Mouse (Mus musculus) lung, embryonic 15.5 days (tissue): ENCODE measurements around the gene Mill2. TPM values are rescaled to one million over a fixed set of nuclear protein-coding genes. Genes with fewer than 3 reads are reported as not detected.
"Not testable (repeated sequence)": the region's sequence is repeated elsewhere in the genome, so short reads cannot be mapped to it uniquely, and the experiment has no call there.

ENCODE experiments used
- ATAC-seq: fragments of 200-750 bp; cut with Nextera tagmentation; 2 replicates; pipeline ENCODE4 v1.8.0; 2017; ENCODE audit warnings: moderate number of reproducible peaks, borderline replicate concordance; ENCODE audit not compliant: low FRiP score, low TSS enrichment; ENCODE audit errors: extremely low read depth
- H3K27ac ChIP-seq: fragments of 300-500 bp; sonication (generic); 2 replicates; pipeline ENCODE4 v1.5.1; 2015; ENCODE audit warnings: moderate library complexity, mild to moderate bottlenecking, inconsistent platforms
- H3K27me3 ChIP-seq: fragments of 300-500 bp; sonication (generic); 2 replicates; pipeline ENCODE4 v1.6.1; 2015; ENCODE audit warnings: inconsistent platforms
- H3K36me3 ChIP-seq: fragments of 300-500 bp; sonication (generic); 2 replicates; pipeline ENCODE4 v1.6.1; 2015; ENCODE audit warnings: inconsistent platforms
- H3K4me1 ChIP-seq: fragments of 300-500 bp; sonication (generic); 2 replicates; pipeline ENCODE4 v1.6.1; 2015; ENCODE audit warnings: inconsistent platforms
- H3K4me2 ChIP-seq: fragments of 300-500 bp; sonication (generic); 2 replicates; pipeline ENCODE4 v1.6.1; 2015; ENCODE audit warnings: inconsistent platforms, mild to moderate bottlenecking, moderate library complexity
- H3K4me3 ChIP-seq: fragments of 300-500 bp; sonication (generic); 2 replicates; pipeline ENCODE4 v1.5.1; 2015; ENCODE audit warnings: mild to moderate bottlenecking, inconsistent platforms
- H3K9ac ChIP-seq: fragments of 300-500 bp; sonication (generic); 2 replicates; pipeline ENCODE4 v1.6.1; 2015; ENCODE audit warnings: inconsistent platforms
- H3K9me3 ChIP-seq: fragments of 300-500 bp; sonication (generic); 2 replicates; pipeline ENCODE4 v1.6.1; 2016; ENCODE audit warnings: inconsistent platforms
- WGBS: fragments of 180-500 bp; shearing (Covaris S2); methylation state at CpG from one replicate; pipeline ENCODE4 v1.1.7; 2015; 5-methylcytosine and 5-hydroxymethylcytosine counted together
- polyA plus RNA-seq: library from polyadenylated mRNA; unstranded; fragments of >200 nt; fragmentation: Nextera tagmentation; extraction: Ambion mirVana; gene quantifications from 2 replicates; pipeline ENCODE4 v1.2.1, GENCODE M21; 2015

Gene Mill2
- polyA plus RNA-seq, 1 experiment from 2014 or later: 1.7 TPM

- ATAC-seq: no peak
- H3K9me3 ChIP-seq: no peaks in the 10 kb centered on the region
- WGBS: 85% methylated on average over 1 of the region's 1 CpGs
Measured at GRCm38 (mm10) chr7:18841174-18841567, 1.4 kb downstream of the Mill2 start.

GRCm38 (mm10) chr7:18844811-18845210 is 5.0 kb downstream of the Mill2 start:
- ATAC-seq: no peak
- Histone ChIP-seq H3K27ac (no peak overlapping the region), H3K4me1 (peaks cover 10% of the 10 kb centered on the region), H3K4me3 (no peak overlapping the region), H3K4me2 (no peak overlapping the region), H3K9me3 (no peaks in the 10 kb centered on the region), H3K36me3 (no peaks in the 10 kb centered on the region), H3K9ac (no peak overlapping the region), H3K27me3 (no peaks in the 10 kb centered on the region)
- WGBS: 31% methylated on average over 5 of the region's 5 CpGs

More at GRCm38 (mm10) chr7:18841174-18841567, 1.4 kb downstream of the Mill2 start:
- H3K27ac ChIP-seq: peak overlapping the region; percentile 89
- H3K4me2 ChIP-seq: peak overlapping the region; percentile 66
- H3K4me3 ChIP-seq: peak overlapping the region; percentile 41
- H3K36me3 ChIP-seq: no peaks in the 10 kb centered on the region
- H3K27me3 ChIP-seq: no peaks in the 10 kb centered on the region
- peaks cover 16% of the 10 kb centered on the region for H3K4me1 ChIP-seq
- H3K9ac ChIP-seq: peak overlapping the region; percentile 37

GRCm38 (mm10) chr7:18848395-18848794 is 8.6 kb downstream of the Mill2 start:
- Histone ChIP-seq H3K36me3 (no peaks in the 10 kb centered on the region), H3K9ac (no peak overlapping the region), H3K27ac (no peak overlapping the region), H3K4me1 (no peaks in the 10 kb centered on the region), H3K4me2 (no peak overlapping the region), H3K27me3 (no peaks in the 10 kb centered on the region), H3K4me3 (no peak overlapping the region), H3K9me3 (no peaks in the 10 kb centered on the region)
- 69% methylated on average over 1 of the region's 1 CpGs for WGBS
- ATAC-seq: no peak

- Histone ChIP-seq H3K27ac (peak overlapping the region; percentile 55; the same call in 1 of the 2 replicates), H3K4me2 (no peak overlapping the region), H3K9ac (no peak overlapping the region), H3K36me3 (no peaks in the 10 kb centered on the region), H3K27me3 (no peaks in the 10 kb centered on the region), H3K4me3 (no peak overlapping the region), H3K9me3 (no peaks in the 10 kb centered on the region), H3K4me1 (no peaks in the 10 kb centered on the region)
- WGBS: 66% methylated on average over 5 of the region's 5 CpGs
- peak; percentile 62; the same call in 1 of the 2 replicates for ATAC-seq
Measured at GRCm38 (mm10) chr7:18858310-18858916, 18.6 kb downstream of the Mill2 start.

- Histone ChIP-seq H3K36me3 (no peaks in the 10 kb centered on the region), H3K4me1 (no peaks in the 10 kb centered on the region)
- no peak for ATAC-seq
Measured at GRCm38 (mm10) chr7:18862801-18863200, 23.0 kb downstream of the Mill2 start.

GRCm38 (mm10) chr7:18868491-18868890 is 28.7 kb downstream of the Mill2 start:
- Histone ChIP-seq H3K4me3 (no peak overlapping the region), H3K9me3 (0 out of 2 replicates have a peak, but pooled peaks cover 3% of the 10 kb centered on the region)
- ATAC-seq: no peak

More at GRCm38 (mm10) chr7:18862801-18863200, 23.0 kb downstream of the Mill2 start:
- H3K27ac ChIP-seq: no peak overlapping the region
- H3K27me3 ChIP-seq: no peaks in the 10 kb centered on the region
- WGBS: 88% methylated on average over 6 of the region's 6 CpGs
- H3K4me3 ChIP-seq: no peak overlapping the region
- no peak overlapping the region for H3K4me2 ChIP-seq
- no peaks in the 10 kb centered on the region for H3K9me3 ChIP-seq
- H3K9ac ChIP-seq: no peak overlapping the region

GRCm38 (mm10) chr7:18871031-18871430 is 31.3 kb downstream of the Mill2 start, which contains the start of gene Pglyrp1:
Gene Pglyrp1 (plus strand): TSS chr7:18871331.
- H3K36me3 ChIP-seq, H3K4me3 ChIP-seq, H3K4me1 ChIP-seq, ATAC-seq, H3K9me3 ChIP-seq, H3K9ac ChIP-seq, H3K27ac ChIP-seq, H3K4me2 ChIP-seq, H3K27me3 ChIP-seq: not testable (repeated sequence)
- 67% methylated on average over 1 of the region's 8 CpGs for WGBS

More at GRCm38 (mm10) chr7:18868491-18868890, 28.7 kb downstream of the Mill2 start:
- no peak overlapping the region for H3K4me2 ChIP-seq
- no peak overlapping the region for H3K9ac ChIP-seq
- peaks cover 7% of the 10 kb centered on the region for H3K4me1 ChIP-seq
- no peak overlapping the region for H3K27ac ChIP-seq
- H3K27me3 ChIP-seq: no peaks in the 10 kb centered on the region; the same call in 1 of the 2 replicates
- 84% methylated on average over 2 of the region's 2 CpGs for WGBS
- H3K36me3 ChIP-seq: no peaks in the 10 kb centered on the region

GRCm38 (mm10) chr7:18872014-18872802 is 32.4 kb downstream of the Mill2 start:
- H3K36me3 ChIP-seq: no peaks in the 10 kb centered on the region
- no peaks in the 10 kb centered on the region; the same call in 1 of the 2 replicates for H3K27me3 ChIP-seq
- peaks cover 7% of the 10 kb centered on the region for H3K4me1 ChIP-seq
- no peak for ATAC-seq
- H3K4me3 ChIP-seq: peak overlapping the region; percentile 40
- 0 out of 2 replicates have a peak overlapping the region, but pooled peaks have one; percentile 34 for H3K9ac ChIP-seq
- H3K9me3 ChIP-seq: 0 out of 2 replicates have a peak, but pooled peaks cover 3% of the 10 kb centered on the region
- H3K4me2 ChIP-seq: peak overlapping the region; percentile 81
- no peak overlapping the region for H3K27ac ChIP-seq
- WGBS: 25% methylated on average over 14 of the region's 14 CpGs

GRCm38 (mm10) chr7:18872816-18873215 is 33.0 kb downstream of the Mill2 start:
- Histone ChIP-seq H3K36me3 (no peaks in the 10 kb centered on the region), H3K4me3 (peak overlapping the region; percentile 40), H3K4me2 (peak overlapping the region; percentile 81), H3K4me1 (peaks cover 7% of the 10 kb centered on the region), H3K9ac (peak overlapping the region; percentile 34; the same call in 1 of the 2 replicates), H3K27me3 (no peaks in the 10 kb centered on the region; the same call in 1 of the 2 replicates), H3K9me3 (0 out of 2 replicates have a peak, but pooled peaks cover 3% of the 10 kb centered on the region), H3K27ac (no peak overlapping the region)
- no peak for ATAC-seq
- WGBS: 9% methylated on average over 7 of the region's 7 CpGs

- Histone ChIP-seq H3K27ac (no peak overlapping the region), H3K4me1 (peaks cover 7% of the 10 kb centered on the region), H3K9me3 (0 out of 2 replicates have a peak, but pooled peaks cover 3% of the 10 kb centered on the region), H3K36me3 (no peaks in the 10 kb centered on the region), H3K4me3 (peak overlapping the region; percentile 40), H3K9ac (peak overlapping the region; percentile 34), H3K4me2 (peak overlapping the region; percentile 81), H3K27me3 (no peaks in the 10 kb centered on the region; the same call in 1 of the 2 replicates)
- ATAC-seq: peak; percentile 79; the same call in 1 of the 2 replicates
- WGBS: 0% methylated on average over 10 of the region's 10 CpGs
Measured at GRCm38 (mm10) chr7:18873253-18873652, 33.5 kb downstream of the Mill2 start.

- no peaks in the 10 kb centered on the region for H3K36me3 ChIP-seq
- no peak overlapping the region for H3K27ac ChIP-seq
- H3K9ac ChIP-seq: no peak overlapping the region
- H3K4me1 ChIP-seq: peaks cover 7% of the 10 kb centered on the region
- no peak for ATAC-seq
- no peaks in the 10 kb centered on the region; the same call in 1 of the 2 replicates for H3K27me3 ChIP-seq
- H3K4me2 ChIP-seq: no peak overlapping the region
- H3K9me3 ChIP-seq: no peaks in the 10 kb centered on the region
- H3K4me3 ChIP-seq: no peak overlapping the region
- 70% methylated on average over 5 of the region's 5 CpGs for WGBS
Measured at GRCm38 (mm10) chr7:18875372-18875771, 35.6 kb downstream of the Mill2 start.

- Histone ChIP-seq H3K4me3 (no peak overlapping the region), H3K9ac (no peak overlapping the region), H3K9me3 (no peaks in the 10 kb centered on the region), H3K4me1 (no peaks in the 10 kb centered on the region), H3K4me2 (no peak overlapping the region), H3K36me3 (no peaks in the 10 kb centered on the region), H3K27ac (no peak overlapping the region), H3K27me3 (no peaks in the 10 kb centered on the region)
- 32% methylated on average over 7 of the region's 7 CpGs for WGBS
- no peak for ATAC-seq
Measured at GRCm38 (mm10) chr7:18878691-18879090, 38.9 kb downstream of the Mill2 start.
